Mouse (Mus musculus): ENCODE results near the gene Dlg4. TPM values are rescaled to one million over a fixed set of nuclear protein-coding genes. Genes with fewer than 3 reads are reported as not detected.

The Dlg4 gene
- polyA plus RNA-seq, 1 experiment from 2014 or later = 48.1 TPM

DNA sequence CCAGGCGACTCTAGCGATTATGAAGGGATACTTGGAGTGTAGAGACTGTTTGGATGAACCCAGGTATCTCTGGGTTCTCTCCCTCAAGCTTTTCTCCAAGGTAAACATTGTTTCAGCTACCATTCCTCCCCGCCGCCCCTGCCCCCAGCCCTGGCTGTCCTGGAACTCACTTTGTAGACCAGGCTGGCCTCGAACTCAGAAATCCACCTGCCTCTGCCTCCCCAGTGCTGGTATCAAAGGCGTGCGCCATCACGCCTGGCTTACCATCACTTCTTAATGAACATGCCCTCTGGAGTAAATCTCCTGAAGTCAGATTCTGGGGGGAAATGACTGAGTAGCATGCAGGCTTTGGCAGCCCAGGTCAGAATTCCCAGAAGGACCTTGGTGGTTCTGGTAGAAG, 34.5 kb upstream of the Dlg4 start, which contains the start of gene Elp5:
Gene Elp5, minus strand, starts transcription at position 293 of the 400 bp plus-strand sequence.
- in situ Hi-C loops (cut with MboI; ENCODE audit: low pct_unique_long_range_greater_than_20kb) = loop anchor here (25.0 kb wide), 2 partner anchors 570 to 895 kb away; partner anchors contain the start of genes Kdm6b, Per1 and Vamp2
- POLR2A ChIA-PET = interaction anchor here (0.6 to 2.2 kb wide), 4 partner anchors 9 to 456 kb away, joined by 3 to 16 read pairs (median 6); partner anchors contain the start of genes Dvl2 and Gabarap
- CTCF ChIA-PET = interaction anchor here (0.9 kb wide), 1 partner anchor 33 kb away, joined by 3 read pairs; no protein-coding TSS in a partner anchor
- no peak for TF ChIP-seq CTCF (IDR thresholded peaks at IDR 0.05)
- ATAC-seq (no peak), DNase-seq (ENCODE audit: low read depth, low spot score) (no peak)
- no peaks in the 10 kb centered on the region for H3K27me3 ChIP-seq

DNA sequence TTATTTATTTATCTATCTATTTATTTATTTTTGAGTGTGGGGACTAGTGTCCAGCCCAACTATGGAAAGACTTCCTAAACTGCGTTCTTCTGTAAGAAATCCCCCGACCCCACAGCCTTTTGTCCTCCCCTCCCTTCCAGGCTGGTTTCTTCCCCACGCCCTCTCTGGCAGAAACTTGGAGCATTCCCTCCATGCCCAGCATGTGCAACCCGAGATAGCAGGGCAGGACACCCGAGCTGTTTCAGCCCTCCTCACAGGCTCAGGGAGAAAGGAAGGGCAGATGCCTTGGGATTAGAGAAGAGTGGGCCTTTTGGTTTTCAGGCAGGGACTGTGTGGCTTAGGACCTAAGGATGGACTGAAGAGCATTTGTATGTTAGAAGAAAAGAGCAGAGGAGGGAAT, 33.9 kb upstream of the Dlg4 start:
- ATAC-seq (no peak), DNase-seq (ENCODE audit: low read depth, low spot score) (no peak)
- no peak for TF ChIP-seq CTCF (IDR thresholded peaks at IDR 0.05)
- no peaks in the 10 kb centered on the region for H3K27me3 ChIP-seq
- in situ Hi-C loops (cut with MboI; ENCODE audit: low pct_unique_long_range_greater_than_20kb) = loop anchor here (25.0 kb wide), 2 partner anchors 571 to 896 kb away; partner anchors contain the start of genes Kdm6b, Per1 and Vamp2
- CTCF ChIA-PET = no interaction called here
- POLR2A ChIA-PET = interaction anchor here (1.6 kb wide), 1 partner anchor 14 kb away, joined by 7 read pairs; no protein-coding TSS in a partner anchor

DNA sequence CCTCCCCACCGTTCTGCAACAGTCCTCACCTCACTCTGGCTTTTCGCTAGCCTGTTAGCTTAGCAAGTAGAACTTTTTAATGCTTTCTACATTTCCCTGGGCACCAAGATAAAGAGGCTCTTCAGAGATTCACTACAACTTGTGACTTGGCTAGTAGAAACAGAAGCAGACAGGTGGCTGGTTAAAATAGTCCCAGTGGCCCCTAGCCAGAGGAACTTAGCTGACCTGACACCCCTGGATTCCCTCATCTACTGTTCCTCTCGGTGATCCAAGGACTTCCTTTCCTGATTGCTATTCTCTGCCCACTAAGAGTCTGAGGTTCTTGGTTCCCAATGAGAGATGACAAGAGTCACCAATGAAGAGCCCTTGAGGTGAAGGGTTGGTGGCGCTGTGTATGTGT, 33.4 kb upstream of the Dlg4 start:
- no peak for ATAC-seq
- CTCF ChIA-PET = interaction anchor here (0.7 kb wide), 1 partner anchor 35 kb away, joined by 3 read pairs; no protein-coding TSS in a partner anchor
- in situ Hi-C loops (cut with MboI; ENCODE audit: low pct_unique_long_range_greater_than_20kb) = loop anchor here (25.0 kb wide), 2 partner anchors 571 to 896 kb away; partner anchors contain the start of genes Kdm6b, Per1 and Vamp2
- TF ChIP-seq CTCF (IDR thresholded peaks at IDR 0.05) = no peak
- no peaks in the 10 kb centered on the region for H3K27me3 ChIP-seq
- DNase-seq (ENCODE audit: low read depth, low spot score) = no peak
- POLR2A ChIA-PET = interaction anchor here (0.6 kb wide), 1 partner anchor 50 kb away, joined by 4 read pairs; no protein-coding TSS in a partner anchor

DNA sequence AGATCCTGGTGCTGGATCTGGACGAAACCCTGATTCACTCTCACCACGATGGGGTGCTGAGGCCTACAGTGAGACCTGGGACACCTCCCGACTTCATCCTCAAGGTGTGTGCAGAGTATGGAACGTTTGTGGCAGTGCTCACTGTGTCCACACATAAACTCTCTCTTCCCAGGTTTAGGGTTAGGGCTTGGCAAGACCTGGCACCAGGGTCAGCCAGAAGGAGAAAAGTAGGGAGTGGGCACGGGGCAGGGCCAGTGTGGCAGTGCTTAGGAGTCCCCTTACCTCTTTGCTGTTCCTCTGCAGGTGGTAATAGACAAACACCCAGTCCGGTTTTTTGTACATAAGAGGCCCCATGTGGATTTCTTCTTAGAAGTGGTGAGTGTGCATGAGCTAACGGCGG, 32.3 kb upstream of the Dlg4 start:
- no peaks in the 10 kb centered on the region for H3K27me3 ChIP-seq
- no peak for TF ChIP-seq CTCF (IDR thresholded peaks at IDR 0.05)
- in situ Hi-C loops (cut with MboI; ENCODE audit: low pct_unique_long_range_greater_than_20kb) = loop anchor here (25.0 kb wide), 2 partner anchors 572 to 897 kb away; partner anchors contain the start of genes Kdm6b, Per1 and Vamp2
- POLR2A ChIA-PET = no interaction called here
- ATAC-seq (no peak), DNase-seq (ENCODE audit: low read depth, low spot score) (no peak)
- CTCF ChIA-PET = no interaction called here

DNA sequence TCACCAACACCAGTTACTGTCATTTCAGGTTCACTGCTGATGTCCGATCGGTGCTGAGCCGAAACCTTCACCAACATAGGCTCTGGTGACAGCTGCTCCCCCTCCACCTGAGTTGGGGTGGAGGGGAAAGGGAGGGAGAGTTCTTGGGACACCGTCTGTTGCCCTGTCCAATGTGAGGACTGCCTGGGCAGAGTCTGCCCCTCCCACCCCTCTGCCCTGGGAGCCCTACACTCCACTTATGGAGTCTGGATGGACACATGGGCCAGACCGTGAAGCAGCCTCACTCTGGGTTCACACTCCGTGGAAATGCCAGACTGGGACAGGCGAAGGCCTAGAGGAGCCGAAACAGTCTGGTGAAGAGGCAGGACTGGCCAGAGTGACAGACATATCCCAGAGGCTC, 26.8 kb upstream of the Dlg4 start:
- DNase-seq (ENCODE audit: low read depth, low spot score) = no peak
- ATAC-seq = no peak
- in situ Hi-C loops (cut with MboI; ENCODE audit: low pct_unique_long_range_greater_than_20kb) = loop anchor here (25.0 kb wide), 2 partner anchors 578 to 903 kb away; partner anchors contain the start of genes Kdm6b, Per1 and Vamp2
- CTCF ChIA-PET = no interaction called here
- no peak for TF ChIP-seq CTCF (IDR thresholded peaks at IDR 0.05)
- POLR2A ChIA-PET = interaction anchor here (2.6 kb wide), 1 partner anchor 9 kb away, joined by 16 read pairs; the partner anchor contains the start of genes Ctdnep1 and Elp5
- no peaks in the 10 kb centered on the region for H3K27me3 ChIP-seq

DNA sequence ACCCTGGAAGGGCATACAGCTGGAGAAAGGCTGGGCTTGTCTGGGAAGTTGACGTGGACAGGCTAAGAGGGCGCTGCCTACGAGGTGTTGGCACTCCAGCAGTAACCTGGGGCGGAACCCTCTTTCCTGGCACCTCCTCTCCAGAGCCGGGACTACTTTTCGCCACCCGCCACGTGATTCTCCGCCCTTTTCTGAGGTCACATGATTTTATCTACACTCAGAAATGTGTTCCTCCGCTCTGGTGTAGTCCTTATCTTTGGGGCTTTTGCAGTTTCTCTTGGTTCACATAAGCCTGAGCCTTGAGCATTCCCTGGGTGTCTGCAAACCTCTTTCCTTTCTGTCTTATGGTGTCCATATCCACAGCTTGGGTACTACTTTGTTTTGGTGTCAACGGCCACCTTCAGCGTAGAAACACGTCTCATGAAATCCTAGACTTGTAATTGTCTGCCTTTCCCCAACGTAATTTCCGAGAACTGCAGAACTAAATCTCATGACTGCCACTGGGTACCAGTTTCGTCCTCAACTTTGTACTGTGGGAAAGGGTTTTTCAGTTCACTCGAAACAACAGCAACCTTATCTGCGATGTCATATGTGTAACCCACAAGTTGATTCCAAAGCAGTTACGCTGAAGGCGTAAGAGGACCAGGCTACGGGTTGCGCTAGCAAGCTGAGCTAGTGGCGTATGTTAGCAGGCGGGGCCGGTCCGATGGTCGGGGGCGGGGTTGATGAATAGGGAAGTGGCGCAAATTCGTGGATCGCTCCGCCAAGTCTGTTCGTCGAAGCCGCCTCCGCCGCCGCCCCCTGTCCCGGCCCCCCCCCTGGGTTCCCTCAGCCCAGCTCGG, 25.7 kb upstream of the Dlg4 start, which contains the start of gene Gabarap:
Gene Gabarap, plus strand, starts transcription at position 294 of the 842 bp plus-strand sequence.
- ChIA-PET POLR2A (interaction anchor here (2.6 kb wide), 1 partner anchor 10 kb away, joined by 16 read pairs; the partner anchor contains the start of genes Ctdnep1 and Elp5), CTCF (no interaction called here)
- ATAC-seq = peak; percentile 37
- TF ChIP-seq CTCF (IDR thresholded peaks at IDR 0.05) = no peak
- no peaks in the 10 kb centered on the region for H3K27me3 ChIP-seq
- in situ Hi-C loops (cut with MboI; ENCODE audit: low pct_unique_long_range_greater_than_20kb) = loop anchor here (25.0 kb wide), 2 partner anchors 579 to 904 kb away; partner anchors contain the start of genes Kdm6b, Per1 and Vamp2
- DNase-seq (ENCODE audit: low read depth, low spot score) = peak; percentile 93

DNA sequence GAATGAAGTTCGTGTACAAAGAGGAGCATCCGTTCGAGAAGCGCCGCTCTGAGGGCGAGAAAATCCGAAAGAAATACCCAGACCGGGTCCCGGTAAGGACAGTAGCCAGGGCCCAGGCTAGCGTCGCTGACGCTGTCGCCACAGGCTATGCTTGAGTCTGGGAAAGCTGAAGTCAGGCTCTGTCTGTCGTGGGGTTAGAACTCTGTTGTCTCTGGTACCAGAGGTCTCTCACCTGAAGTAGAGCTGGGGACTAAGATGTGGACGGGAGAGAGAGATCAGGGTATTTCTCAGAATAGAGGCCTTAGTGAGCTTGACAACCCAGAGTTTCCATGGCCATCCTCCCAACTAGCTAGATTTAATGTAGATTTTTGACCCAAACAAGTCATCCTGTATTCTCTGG, 25.0 kb upstream of the Dlg4 start:
- ChIA-PET CTCF (no interaction called here), POLR2A (interaction anchor here (0.6 to 2.6 kb wide), 2 partner anchors 10 to 28 kb away, joined by 3 to 16 read pairs; partner anchors contain the start of genes Ctdnep1 and Elp5)
- ATAC-seq (no peak), DNase-seq (ENCODE audit: low read depth, low spot score) (no peak)
- H3K27me3 ChIP-seq = no peaks in the 10 kb centered on the region
- in situ Hi-C loops (cut with MboI; ENCODE audit: low pct_unique_long_range_greater_than_20kb) = loop anchor here (25.0 kb wide), 2 partner anchors 579 to 904 kb away; partner anchors contain the start of genes Kdm6b, Per1 and Vamp2
- no peak for TF ChIP-seq CTCF (IDR thresholded peaks at IDR 0.05)

DNA sequence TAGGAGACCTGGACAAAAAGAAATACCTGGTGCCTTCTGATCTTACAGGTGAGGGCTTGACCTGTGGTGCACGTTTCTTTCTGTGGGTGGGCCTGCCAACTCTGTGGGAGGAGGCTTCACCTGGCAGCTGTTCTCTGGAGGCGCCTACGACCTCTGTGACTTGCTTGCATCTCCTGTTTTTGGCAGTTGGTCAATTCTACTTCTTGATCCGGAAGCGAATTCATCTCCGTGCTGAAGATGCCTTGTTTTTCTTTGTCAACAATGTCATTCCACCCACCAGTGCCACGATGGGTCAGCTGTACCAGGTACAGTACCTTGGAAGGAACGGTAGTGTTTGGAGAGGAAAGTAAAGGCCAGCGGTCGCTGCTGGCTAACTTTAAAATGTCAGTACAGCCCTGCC, 24.3 kb upstream of the Dlg4 start:
- no peak for DNase-seq (ENCODE audit: low read depth, low spot score)
- no peak for ATAC-seq
- H3K27me3 ChIP-seq = no peaks in the 10 kb centered on the region
- POLR2A ChIA-PET = interaction anchor here (0.6 to 2.6 kb wide), 2 partner anchors 11 to 27 kb away, joined by 3 to 16 read pairs; partner anchors contain the start of genes Ctdnep1 and Elp5
- CTCF ChIA-PET = no interaction called here
- no peak for TF ChIP-seq CTCF (IDR thresholded peaks at IDR 0.05)
- in situ Hi-C loops (cut with MboI; ENCODE audit: low pct_unique_long_range_greater_than_20kb) = loop anchor here (25.0 kb wide), 2 partner anchors 580 to 905 kb away; partner anchors contain the start of genes Kdm6b, Per1 and Vamp2

DNA sequence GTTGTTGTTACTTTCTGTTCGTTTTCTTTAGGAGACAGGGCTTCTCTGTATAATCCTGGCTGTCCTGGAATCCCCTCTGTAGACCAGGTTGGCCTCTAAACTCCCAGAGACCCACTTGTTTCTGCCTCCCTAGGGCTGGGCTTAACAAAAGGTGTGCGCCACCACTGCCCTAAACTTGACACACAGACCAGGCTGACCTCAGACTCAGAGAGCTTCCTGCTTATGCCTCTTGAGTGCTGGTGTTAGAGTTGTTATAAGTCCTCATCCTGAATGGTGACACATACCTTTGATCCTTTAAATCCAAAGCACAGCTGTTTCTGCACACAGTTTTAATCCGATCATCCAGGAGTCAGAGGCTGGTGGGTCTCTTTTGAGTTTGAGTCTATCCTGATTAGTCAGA, 23.8 kb upstream of the Dlg4 start:
- POLR2A ChIA-PET = interaction anchor here (0.9 kb wide), 1 partner anchor 12 kb away, joined by 3 read pairs; the partner anchor contains the start of gene Ctdnep1
- ATAC-seq = no peak
- no peak for DNase-seq (ENCODE audit: low read depth, low spot score)
- H3K27me3 ChIP-seq = no peaks in the 10 kb centered on the region
- CTCF ChIA-PET = no interaction called here
- in situ Hi-C loops (cut with MboI; ENCODE audit: low pct_unique_long_range_greater_than_20kb) = loop anchor here (25.0 kb wide), 2 partner anchors 581 to 906 kb away; partner anchors contain the start of genes Kdm6b, Per1 and Vamp2
- TF ChIP-seq CTCF (IDR thresholded peaks at IDR 0.05) = no peak
